Mouse (Mus musculus): ENCODE data around the gene Rnf220.

The Rnf220 gene

DNA sequence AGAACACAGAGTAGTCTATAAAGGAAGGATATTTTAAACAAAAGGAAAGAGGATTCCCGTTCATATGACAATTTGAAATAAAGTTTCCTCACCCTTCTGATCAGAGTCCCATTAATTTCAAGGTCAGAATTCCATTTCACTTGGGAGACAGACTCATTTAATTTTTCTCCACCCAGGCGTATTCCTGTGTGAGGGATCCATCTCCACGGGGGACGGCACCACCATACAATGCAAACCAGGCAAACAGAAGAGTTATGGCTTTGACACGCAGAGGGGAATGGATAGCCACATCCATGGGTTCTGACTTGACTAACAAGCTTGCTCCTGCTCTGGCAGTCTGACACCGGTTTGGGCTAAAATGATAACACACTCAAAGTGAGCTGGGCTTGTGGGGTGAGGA is 9.4 kb downstream of the Rnf220 start:
- no peak for DNase-seq (ENCODE audit: low spot score)

GRCm38 (mm10) chr4:117486188-117486587 is 10.7 kb downstream of the Rnf220 start:
- DNase-seq (ENCODE audit: low spot score), result no peak

DNA sequence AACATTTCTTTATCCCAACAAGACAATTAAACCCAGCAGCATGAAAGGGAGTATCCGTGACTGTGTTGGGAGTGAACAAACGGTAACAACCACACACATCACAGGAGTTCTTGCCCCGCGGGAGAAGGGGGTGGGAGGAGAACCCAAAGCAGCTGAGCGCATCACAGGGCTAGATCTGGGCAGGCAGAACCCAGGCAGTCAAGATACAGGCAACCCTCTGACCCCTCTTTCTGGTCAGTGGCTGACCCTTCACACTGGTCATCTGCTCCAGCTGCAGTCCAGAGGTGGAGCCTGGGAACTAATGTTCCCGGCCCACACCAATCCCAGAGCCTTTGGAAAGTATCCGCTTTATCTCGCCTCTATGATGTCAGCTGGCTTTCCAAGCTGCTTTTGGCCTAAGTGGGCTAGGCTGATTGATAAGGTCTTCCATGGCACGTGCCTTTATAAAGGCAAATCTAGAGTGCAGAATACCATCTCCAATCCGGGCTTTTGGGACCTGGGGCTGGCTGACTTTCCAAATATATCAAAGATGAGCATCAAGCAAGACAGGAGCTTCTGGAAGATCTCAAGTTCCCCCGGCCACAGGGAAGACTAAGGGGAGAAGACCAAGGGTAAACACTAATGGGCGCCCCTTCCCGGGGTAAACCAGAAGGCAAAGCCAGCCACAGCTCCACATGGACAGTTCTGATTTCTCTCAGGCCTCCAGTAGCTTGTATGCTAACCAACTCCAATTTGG is 11.6 kb downstream of the Rnf220 start:
- DNase-seq (ENCODE audit: low spot score), result peak; percentile 72

GRCm38 (mm10) chr4:117484256-117485044 is 12.4 kb downstream of the Rnf220 start:
- DNase-seq (ENCODE audit: low spot score), result peak; percentile 88

DNA sequence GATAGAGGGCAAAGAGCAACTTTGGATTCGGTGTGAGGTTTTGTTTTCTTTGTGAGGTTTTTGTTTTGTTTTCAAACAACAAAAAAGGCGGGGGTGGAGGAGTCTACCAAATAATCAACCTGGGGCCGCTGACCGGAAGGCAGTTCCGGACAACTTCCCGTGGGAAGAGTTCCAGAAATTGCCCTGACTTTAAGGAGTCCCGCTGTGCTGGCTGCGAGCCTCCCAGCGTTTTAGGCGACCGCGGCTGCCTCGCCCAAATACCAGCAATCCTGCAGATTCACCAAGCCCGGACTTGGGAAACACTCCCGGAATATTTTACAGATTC is 13.0 kb downstream of the Rnf220 start:
- peak; percentile 67 for DNase-seq (ENCODE audit: low spot score)

DNA sequence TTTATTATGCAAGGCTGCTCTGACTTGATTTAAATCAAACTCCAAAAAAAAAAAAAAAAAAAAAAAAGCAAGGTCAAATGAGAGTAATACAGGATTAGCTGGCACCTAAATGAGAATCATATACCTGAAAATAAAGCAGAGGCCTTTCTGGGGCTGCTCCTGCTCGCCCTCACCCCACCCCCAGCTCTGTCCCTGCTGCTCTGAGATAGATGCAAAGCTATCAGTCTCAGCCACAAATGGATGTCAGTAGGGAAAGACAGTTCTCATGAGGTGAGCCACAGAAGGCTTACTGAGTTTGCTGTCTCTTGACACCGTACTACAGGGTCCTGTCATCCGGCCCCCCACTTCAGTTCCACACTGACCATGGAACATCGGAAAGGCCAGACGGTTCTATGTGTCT is 14.7 kb downstream of the Rnf220 start:
- DNase-seq (ENCODE audit: low spot score), result no peak

DNA sequence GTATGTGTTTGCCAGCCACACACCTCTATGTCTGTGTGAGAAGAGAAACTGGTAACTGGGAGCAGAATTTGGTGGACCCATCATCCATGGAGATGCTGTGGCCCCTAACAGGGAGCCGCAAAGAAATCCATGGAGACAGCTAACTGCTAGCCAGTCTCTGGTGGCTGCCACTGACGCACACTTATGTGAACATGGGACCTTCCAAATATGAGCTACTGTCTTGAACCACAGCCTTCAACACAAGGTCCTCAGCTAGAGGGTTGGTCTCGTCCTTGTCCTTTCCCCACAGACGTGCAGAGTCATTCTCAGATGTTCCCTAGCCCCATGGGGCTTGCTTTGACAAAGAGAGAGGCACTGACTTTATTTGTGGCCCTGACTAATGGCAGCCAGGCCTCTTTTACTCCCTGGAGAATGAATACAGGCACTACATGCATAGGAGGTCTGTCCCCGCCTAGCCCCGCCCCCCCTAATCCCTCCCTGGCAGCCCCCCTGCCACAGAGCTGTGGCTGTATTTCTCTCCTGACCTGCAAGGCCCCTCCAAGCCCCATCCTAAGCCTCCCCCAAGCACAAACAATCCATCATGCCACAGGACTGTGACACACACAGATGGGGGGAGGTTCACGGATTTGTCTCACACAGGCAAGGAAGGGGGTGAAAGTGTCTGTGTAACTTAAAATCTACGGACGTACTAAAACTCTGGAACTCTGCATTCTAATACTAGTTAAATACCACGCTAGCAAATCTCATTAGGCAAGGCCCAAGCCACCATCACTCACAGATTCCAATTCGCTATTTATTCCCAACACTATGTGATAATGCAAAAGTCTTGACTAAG is 16.0 kb downstream of the Rnf220 start:
- peak; percentile 66 for DNase-seq (ENCODE audit: low spot score)

GRCm38 (mm10) chr4:117479951-117480350 is 16.9 kb downstream of the Rnf220 start:
- peak; percentile 71 for DNase-seq (ENCODE audit: low spot score)

- DNase-seq (ENCODE audit: low spot score), result no peak
These were observed 18.7 kb downstream of the Rnf220 start for GRCm38 (mm10) chr4:117478101-117478673.

DNA sequence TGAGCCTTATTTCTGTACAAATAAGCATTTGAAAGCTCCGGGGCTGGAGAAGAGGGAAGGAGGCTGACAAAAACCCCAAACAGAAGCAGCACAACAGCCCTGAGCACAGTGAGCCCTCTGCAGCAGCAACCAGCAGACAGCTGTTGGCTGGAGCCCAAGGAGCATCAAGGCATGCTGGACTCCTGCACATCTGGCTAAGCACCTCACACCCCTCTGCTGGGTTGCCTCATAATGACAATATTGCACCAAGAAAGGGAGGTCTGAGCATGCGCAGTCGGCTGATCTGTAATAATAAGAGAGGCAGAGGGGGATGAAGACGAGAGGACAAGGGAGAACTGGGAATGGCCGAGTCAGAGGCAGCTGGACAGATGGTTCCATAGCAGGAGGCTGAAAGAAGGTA is 19.5 kb downstream of the Rnf220 start:
- DNase-seq (ENCODE audit: low spot score), result no peak

GRCm38 (mm10) chr4:117476777-117477176 is 20.1 kb downstream of the Rnf220 start:
- DNase-seq (ENCODE audit: low spot score), result no peak

DNA sequence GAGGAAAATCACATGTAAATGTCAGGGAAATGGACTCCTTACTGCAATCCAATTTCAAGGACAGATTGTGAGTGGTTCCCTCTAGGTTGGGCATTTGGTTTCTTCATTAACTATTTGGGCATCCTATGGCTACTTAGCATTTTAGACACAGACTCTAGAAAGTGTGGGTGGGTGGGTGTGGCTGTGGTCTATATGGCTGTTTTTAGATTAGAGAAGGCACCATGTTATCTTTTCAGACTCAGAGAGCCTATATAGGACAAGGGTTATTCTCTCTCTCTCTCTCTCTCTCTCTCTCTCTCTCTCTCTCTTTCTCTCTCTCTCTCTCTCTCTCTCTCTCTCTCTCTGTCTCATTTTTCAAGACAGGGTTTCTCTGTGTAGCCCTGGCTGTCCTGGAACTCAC is 20.5 kb downstream of the Rnf220 start:
- DNase-seq (ENCODE audit: low spot score), result no peak

DNA sequence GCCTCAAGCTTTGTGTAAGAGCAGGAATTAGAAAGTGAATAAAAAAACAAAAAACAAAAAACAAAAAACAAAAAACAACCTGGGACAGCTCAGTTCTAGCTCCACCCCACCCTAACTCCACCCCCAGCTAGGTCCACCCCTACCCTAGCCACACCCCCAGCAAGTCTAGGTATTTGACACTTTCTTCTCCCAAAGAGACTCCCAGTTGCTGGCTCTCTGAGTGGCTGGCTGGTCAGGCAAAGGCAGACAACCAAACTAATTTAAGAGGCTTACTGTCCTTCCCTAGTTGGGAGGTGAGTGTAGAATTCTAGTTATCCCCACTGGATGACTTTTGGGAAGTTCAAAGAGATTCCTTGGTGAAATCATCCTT is 22.9 kb downstream of the Rnf220 start:
- DNase-seq (ENCODE audit: low spot score), result no peak

GRCm38 (mm10) chr4:117473291-117473984 is 23.4 kb downstream of the Rnf220 start:
- DNase-seq (ENCODE audit: low spot score), result no peak

- DNase-seq (ENCODE audit: low spot score), result no peak
These were observed 27.4 kb downstream of the Rnf220 start for GRCm38 (mm10) chr4:117469471-117469870.

DNA sequence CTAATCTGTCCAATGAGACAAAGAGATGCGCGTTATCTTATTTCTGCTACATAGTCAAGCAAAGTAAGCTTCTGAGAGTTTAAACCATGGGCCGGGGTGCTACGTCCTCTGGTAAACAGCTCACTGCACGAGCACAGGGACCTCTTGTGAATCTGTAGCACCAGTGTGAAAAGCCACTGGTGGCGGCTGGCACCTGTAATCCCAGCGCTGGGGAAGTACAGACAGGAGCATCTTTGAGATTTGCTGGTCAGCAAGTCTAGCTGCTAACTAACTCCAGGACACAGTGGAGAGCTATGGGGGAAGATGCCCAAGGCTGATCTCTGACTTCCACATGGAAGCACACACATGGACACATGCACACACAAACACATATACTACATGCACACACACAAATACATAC is 28.9 kb downstream of the Rnf220 start:
- DNase-seq (ENCODE audit: low spot score), result no peak

GRCm38 (mm10) chr4:117449151-117449550 is 47.7 kb downstream of the Rnf220 start:
- no peak for DNase-seq (ENCODE audit: low spot score)

GRCm38 (mm10) chr4:117447926-117448325 is 48.9 kb downstream of the Rnf220 start:
- no peak for DNase-seq (ENCODE audit: low spot score)

DNA sequence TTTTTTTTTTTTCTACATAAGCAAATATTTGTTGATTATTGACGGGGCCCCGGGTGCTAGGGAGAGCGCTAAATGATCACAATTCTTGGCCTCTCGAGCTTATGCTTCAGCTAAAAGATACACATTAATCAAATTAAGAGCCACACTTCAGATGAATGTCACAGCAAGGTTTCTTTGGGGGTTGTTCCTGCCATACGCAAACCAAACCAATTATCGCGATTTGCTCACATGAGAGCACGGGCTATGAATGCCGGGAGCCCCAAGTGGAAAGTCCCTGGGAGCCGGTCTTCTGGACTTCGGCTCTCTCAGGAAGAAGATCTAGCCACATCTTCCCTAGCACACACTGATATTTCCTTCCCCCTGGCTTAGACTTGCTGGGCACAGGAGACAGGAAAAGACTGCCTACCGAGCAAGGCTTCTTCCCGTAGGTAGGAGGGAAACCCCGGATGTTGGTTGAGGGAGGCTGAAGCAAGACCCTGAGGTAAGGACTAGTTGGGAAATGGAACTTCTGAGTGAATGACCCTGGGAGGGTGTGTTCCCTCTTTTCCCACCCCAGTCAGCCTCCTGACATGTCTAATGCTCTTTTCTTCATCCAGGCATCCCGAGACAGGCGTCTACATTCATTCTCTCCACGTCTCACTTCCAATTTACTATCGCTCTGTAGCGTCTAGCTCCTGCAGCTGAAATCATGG is 51.2 kb downstream of the Rnf220 start:
- no peak for DNase-seq (ENCODE audit: low spot score)

GRCm38 (mm10) chr4:117438919-117439318 is 57.9 kb downstream of the Rnf220 start:
- no peak for DNase-seq (ENCODE audit: low spot score)

- no peak for DNase-seq (ENCODE audit: low spot score)
These were observed 58.8 kb downstream of the Rnf220 start for GRCm38 (mm10) chr4:117438064-117438463.

Data from embryo, embryonic 10 days (tissue).